Mouse (Mus musculus) layer of hippocampus, postnatal 14 days (tissue): ENCODE measurements around the gene Luzp1. TPM values are rescaled to one million over a fixed set of nuclear protein-coding genes. Genes with fewer than 3 reads are reported as not detected.

Experiments
- DNase-seq, 2 experiments: peaks; one replicate each; pipeline ENCODE4 v3.0.0; 2021 to 2022; ENCODE audit warnings: low spot score in 2 of 2, mixed read lengths in 1 of 2
- total RNA-seq, 2 experiments: library from RNA; stranded (reverse); gene quantifications; 2 replicates each; pipeline ENCODE4 v1.2.3; 2021

Luzp1 gene
- total RNA-seq, 2 experiments from 2014 or later, result 66.5 to 68.6 TPM

DNA sequence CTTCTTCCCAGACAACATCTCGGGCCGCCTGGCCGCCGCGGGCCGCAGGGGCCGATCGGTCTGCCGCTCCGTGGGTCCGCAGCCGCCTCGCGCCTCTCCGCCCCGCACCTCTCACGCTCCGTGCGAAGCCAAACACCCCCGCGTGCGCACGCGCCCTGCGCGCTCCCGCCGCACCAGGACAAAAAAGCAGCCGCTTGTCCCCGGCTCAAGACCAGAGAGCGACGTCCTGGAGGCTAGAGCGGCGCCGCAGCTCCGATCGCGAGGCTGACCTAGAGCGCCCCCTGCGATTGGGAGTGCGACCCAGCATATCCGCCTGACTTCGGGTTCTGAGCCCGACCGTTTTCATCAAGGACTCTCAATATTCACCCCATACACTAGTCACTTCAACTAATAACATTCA, 133.0 kb downstream of the Luzp1 start, which contains the start of gene Kdm1a:
Gene Kdm1a, minus strand, starts transcription at position 156 of the 400 bp plus-strand sequence.
- DNase-seq, result peak; percentile 95 to 97

Other genes with a start within 250 kb of the Luzp1 start
- under 1 TPM; 0.31 to 0.44 TPM for gene Tcea3, start 222.0 kb upstream of the Luzp1 start, total RNA-seq
- gene Zfp46, start 185.1 kb upstream of the Luzp1 start, total RNA-seq, result 10 to 100 TPM; 69.9 to 74.4 TPM
- 10 to 100 TPM; 97.3 to 99.9 TPM for gene Hnrnpr, start 158.8 kb upstream of the Luzp1 start, total RNA-seq
- gene Htr1d, start 46.2 kb upstream of the Luzp1 start, total RNA-seq, result 1 to 10 TPM; 1.1 to 1.2 TPM
- under 1 TPM; 0.55 to 0.88 TPM for gene 6030445D17Rik, start 7.5 kb upstream of the Luzp1 start, total RNA-seq
- 100 to 1,000 TPM; 109 to 114 TPM for gene Kdm1a, start 133.0 kb downstream of the Luzp1 start, total RNA-seq
- not detected for gene Tex46, start 140.7 kb downstream of the Luzp1 start, total RNA-seq
- gene Lactbl1, start 152.9 kb downstream of the Luzp1 start, total RNA-seq, result under 1 TPM; 0.18 to 0.24 TPM